Mouse (Mus musculus): ENCODE measurements around the gene Crat. TPM values are rescaled to one million over a fixed set of nuclear protein-coding genes. Genes with fewer than 3 reads are reported as not detected.

Crat gene
- 100 to 1,000 TPM; 229 to 241 TPM for total RNA-seq (2021)
- long read RNA-seq, experiment 1, transcript Crat-201 (14 exons, 3,833 nt): major isoform, 367 of 483 reads
- long read RNA-seq, experiment 1, partial matches to known transcripts: 43 of 483 reads
- long read RNA-seq, experiment 1, other reads (novel, unspliced or antisense): 73 of 483 reads
- long read RNA-seq, experiment 2, transcript Crat-201 (14 exons, 3,833 nt): major isoform, 495 of 628 reads
- long read RNA-seq, experiment 2, partial matches to known transcripts: 40 of 628 reads
- long read RNA-seq, experiment 2, other reads (novel, unspliced or antisense): 93 of 628 reads

GRCm38 (mm10) chr2:30415157-30415935 lies at the start of gene Crat:
TSS of gene Crat (minus strand) at chr2:30415813.
- peak; percentile 87 to 95 for DNase-seq (ENCODE audit: low spot score in 2 of 2)

DNA sequence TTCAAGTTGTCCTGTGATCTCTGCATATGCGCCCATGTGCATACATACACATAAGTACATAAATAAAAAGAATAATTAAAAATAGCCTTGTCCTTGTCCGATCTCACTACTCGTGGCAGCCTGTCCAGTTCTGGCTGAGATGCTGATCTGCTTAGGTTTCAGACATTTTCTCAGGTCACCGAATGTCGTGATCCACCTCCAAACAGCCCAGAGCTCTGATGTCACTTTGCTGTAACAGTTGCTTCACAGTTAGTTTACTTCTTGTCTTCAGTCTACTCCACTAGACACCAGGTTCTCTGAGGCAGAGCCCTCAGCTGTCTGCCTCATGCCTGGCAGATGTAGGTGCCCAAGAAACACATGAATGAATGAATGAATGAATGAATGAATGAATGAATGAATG lies 48.8 kb upstream of the Crat start:
- DNase-seq (ENCODE audit: low spot score in 2 of 2): no peak

GRCm38 (mm10) chr2:30463904-30464330 lies 48.3 kb upstream of the Crat start:
- DNase-seq (ENCODE audit: low spot score in 2 of 2): peak in 1 of 2 experiments; percentile 32

- DNase-seq (ENCODE audit: low spot score in 2 of 2): no peak
These were observed 47.7 kb upstream of the Crat start for GRCm38 (mm10) chr2:30463341-30463761.

GRCm38 (mm10) chr2:30459241-30459640 lies 43.6 kb upstream of the Crat start:
- DNase-seq (ENCODE audit: low spot score in 2 of 2): no peak

DNA sequence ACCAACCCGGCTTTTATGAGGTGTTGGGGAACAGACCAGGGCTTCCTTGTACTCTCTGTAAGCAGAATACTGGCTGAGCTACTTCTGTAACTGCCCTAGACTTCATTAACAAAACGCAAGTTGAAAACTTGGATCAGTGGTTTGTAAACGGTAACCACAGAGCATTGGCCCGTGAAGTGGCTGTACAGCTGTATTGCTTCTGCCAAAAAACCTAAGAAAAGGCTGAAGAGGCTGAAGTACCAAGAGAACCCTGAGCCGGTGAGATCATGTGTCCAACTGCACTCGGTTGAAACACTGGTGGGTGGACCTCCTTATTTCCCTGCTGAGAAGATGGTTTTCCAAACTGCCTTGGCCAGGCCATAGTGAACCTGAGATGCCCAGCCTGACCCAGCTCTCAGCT lies 42.7 kb upstream of the Crat start:
- no peak for DNase-seq (ENCODE audit: low spot score in 2 of 2)

GRCm38 (mm10) chr2:30456104-30456980 lies 40.7 kb upstream of the Crat start:
- DNase-seq (ENCODE audit: low spot score in 2 of 2): no peak

GRCm38 (mm10) chr2:30454587-30454986 lies 39.0 kb upstream of the Crat start:
- no peak for DNase-seq (ENCODE audit: low spot score in 2 of 2)

DNA sequence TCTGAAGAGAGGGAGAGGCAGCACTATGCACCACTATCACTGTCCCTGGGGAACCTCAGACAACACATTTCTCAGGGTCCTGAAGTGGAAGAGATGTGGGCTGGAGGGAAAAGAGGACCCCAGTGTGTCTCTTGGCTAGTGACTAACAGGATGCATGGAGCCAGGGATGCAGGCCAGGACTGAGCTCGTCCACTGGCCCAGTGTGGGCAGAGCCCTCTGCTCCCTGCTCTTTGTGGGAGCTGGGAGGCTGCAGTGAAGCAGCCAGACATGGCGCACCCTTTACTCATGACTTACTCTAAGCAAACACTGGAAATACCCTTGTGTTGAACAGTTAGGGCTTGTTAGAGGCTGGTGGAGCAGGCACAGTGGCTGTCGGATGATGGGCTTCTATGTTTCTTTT lies 38.0 kb upstream of the Crat start:
- DNase-seq (ENCODE audit: low spot score in 2 of 2): no peak

DNA sequence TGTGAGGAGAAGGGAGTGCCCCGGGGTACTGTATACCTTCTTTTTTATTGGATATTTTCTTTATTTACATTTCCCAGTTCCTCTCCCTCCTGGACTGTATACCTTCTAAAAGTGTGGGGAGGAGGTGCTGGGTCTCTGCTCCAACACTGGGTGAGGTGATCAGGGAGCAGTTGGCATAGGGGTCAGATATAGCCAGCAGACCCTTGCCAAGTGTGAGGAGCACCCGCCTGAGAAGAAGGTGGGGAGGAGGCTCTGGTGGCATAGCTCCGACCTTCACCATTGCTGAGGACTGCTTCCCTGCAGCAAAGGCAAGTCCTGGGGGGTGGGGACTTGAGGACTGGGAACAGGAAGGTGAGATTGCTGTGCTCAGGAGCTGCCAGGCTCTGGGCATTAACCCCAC lies 35.9 kb upstream of the Crat start:
- no peak for DNase-seq (ENCODE audit: low spot score in 2 of 2)

GRCm38 (mm10) chr2:30450530-30450929 lies 34.9 kb upstream of the Crat start:
- no peak for DNase-seq (ENCODE audit: low spot score in 2 of 2)

- DNase-seq (ENCODE audit: low spot score in 2 of 2): no peak
These were observed 32.8 kb upstream of the Crat start for GRCm38 (mm10) chr2:30448371-30448770.

DNA sequence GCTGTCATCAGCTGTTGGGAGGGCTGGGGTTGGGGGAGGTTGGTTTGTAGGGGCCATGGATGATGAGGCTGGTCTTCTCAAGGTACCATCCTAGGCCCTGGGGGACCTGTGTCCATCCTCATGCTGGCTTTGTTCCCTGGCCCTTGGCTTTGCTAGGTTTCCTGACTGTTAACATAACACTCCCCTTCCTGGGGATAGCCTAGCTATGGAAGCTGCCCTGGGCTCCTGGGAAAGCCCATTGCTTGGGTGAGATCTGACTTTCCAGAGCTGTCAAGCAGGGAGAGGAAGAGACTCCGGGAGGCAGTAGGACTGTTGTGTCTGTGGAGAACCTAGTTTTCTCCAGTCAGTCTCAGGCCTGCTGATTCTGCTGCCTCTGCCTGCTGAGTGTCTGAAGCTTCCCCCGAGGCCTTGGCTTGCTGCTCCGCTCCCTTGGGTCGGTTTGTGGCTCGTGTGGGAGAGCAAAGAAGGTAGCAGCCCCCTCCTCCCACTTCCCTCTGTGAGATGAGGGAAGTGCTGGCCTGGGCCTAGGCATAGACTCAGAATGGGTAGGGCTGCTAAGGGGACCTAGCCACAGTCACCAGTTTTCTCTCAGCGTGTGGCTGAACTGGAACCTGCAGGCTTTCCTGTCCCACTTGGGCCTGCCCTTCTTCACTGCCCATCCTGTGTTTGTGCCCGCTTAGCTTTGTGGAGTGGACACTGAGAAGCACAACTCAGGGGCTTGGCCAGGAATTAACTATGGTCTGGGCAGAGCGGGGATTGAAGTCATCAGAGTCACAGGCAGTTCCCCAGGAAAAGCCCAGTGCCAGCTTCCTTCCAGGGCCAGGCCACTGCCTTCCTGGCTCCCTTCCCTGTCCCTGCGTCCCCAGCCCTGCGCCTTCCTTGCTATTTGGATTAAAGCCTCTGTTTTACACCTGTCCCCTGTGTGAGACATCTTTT lies 31.5 kb upstream of the Crat start:
- DNase-seq (ENCODE audit: low spot score in 2 of 2): no peak

DNA sequence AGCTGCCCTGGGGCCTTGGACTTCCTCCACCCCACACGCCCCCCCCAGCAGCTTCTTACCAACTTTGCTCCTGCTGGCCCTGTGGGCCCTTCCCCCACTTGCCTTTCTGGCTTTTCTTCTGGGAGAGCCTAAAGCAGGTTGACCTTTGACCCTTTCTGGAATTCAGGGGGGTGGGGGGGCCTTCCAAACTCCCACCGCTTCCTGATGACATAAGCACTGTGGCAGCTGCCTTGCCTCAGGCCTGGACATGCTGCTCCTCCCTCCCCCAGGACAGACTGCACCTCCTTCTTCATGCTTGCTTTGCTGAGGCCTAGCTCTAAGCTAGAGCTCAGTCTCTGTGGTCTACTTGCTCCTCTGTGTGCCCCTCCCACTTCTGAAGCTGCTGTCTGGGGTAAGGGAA lies 29.7 kb upstream of the Crat start:
- DNase-seq (ENCODE audit: low spot score in 2 of 2): no peak

DNA sequence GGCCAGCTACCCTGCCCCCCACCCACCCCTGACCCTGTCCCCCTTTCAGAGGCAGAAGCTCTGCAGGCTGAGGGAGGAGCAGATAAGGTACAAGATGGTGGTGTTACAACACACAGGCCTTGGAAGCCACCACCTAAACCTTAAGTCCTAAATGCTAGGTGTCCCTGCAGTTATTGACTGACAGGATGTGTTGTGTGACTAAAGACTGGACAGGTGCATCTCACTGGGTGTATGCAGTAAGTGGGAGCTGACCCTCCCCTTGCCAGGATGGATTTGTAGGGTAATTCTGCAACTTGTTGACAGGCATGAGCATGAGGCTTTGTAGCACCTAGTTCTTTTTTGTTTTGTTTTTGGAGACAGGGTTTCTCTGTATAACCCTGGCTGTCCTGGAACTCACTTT lies 28.8 kb upstream of the Crat start:
- DNase-seq (ENCODE audit: low spot score in 2 of 2): no peak

DNA sequence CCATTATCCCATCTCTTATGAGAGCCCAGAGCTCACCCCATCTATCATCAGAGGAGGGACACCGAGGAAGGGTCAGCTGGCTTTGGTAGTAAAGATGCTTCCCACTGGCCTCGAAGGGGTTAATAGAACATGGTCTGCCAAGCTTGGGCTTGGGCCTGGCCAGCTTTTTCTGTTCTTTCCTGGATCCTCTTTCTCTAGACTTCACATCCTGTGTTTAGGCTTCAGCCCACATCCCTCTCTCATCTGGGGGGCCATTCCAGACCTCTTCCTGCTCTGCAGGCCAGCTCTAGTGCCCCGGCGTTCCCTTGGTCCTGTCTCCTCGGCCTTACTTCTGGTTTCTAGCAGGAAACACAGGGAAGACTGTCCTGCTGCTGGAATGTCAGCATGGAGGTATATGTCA lies 28.4 kb upstream of the Crat start:
- no peak for DNase-seq (ENCODE audit: low spot score in 2 of 2)

- no peak for DNase-seq (ENCODE audit: low spot score in 2 of 2)
These were observed 27.7 kb upstream of the Crat start for GRCm38 (mm10) chr2:30443281-30443680.

- no peak for DNase-seq (ENCODE audit: low spot score in 2 of 2)
These were observed 26.9 kb upstream of the Crat start for GRCm38 (mm10) chr2:30442498-30442890.

DNA sequence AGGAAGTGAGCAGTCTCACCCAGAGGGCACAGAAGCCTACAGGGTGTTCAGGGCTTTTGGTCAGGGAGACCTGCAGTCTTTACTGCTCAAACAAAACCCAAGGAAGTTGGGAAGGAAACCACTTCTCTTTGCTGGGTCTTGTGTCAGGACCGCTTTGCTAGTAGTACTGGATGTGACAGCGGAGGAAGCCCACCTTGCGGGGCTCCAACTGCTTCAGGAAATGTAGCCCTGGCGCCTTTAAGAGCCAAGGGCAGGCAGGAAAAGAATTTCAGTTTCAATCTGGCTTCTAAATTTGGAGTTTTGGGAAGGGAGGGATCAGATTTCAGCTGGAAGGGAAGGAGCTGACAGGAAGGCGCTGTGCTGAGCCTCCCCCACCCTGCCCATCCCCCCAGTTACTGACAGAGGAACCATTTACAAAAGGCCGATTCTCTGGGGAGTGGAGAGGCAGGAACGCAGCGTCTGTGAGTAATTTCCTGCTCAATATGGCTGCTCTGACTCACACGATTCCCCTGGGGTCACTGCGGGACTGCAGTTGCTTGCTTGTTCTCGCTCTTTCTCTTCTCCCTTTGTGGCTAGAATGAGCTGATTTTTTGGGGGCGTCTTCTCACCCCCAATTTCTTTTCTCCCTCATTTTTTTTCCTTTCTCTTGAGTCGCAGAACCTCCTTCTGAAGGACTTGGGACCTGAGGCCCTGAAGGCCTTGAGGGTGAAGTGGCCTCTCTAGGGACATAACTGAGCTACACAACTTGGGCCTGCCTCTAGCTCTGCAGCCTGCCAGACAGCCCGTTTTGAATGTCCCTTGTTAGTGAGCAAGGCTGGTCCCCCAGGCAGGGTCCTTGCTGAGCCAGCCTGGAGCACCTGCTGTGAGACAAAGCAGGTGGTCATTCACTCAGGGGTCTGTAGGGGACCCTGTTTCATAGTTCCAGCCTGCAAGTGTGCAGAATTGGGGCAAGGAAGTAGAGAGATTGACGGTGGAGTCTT lies 26.2 kb upstream of the Crat start:
- peak; percentile 63 to 87 for DNase-seq (ENCODE audit: low spot score in 2 of 2)
